Mouse (Mus musculus) spleen, adult 2 months (tissue): ENCODE results near the gene Gm17416. TPM values are rescaled to one million over a fixed set of nuclear protein-coding genes. Genes with fewer than 3 reads are reported as not detected.

Experiments used
- DNase-seq, 2 experiments: peaks; one replicate each; pipeline versions ENCODE4 v3.0.0 to v3.0.0-alpha.2; 2012 to 2021; ENCODE audit warnings: low spot score in 2 of 2, low read depth in 1 of 2
- H3K27ac ChIP-seq: fragments of 200-500 bp; 2 replicates; pipeline ENCODE4 v1.5.1; 2012; ENCODE audit warnings: low read length, inconsistent platforms; ENCODE audit not compliant: insufficient read depth
- H3K27me3 ChIP-seq: fragments of 200-500 bp; 2 replicates; pipeline ENCODE4 v1.6.1; 2012; ENCODE audit warnings: mild to moderate bottlenecking, moderate library complexity, low read length, inconsistent platforms; ENCODE audit not compliant: control insufficient read depth, insufficient read depth
- H3K36me3 ChIP-seq: fragments of 200-500 bp; 2 replicates; pipeline ENCODE4 v1.6.1; 2012; ENCODE audit warnings: mild to moderate bottlenecking, low read length, inconsistent platforms; ENCODE audit not compliant: control insufficient read depth, insufficient read depth
- H3K4me1 ChIP-seq: fragments of 200-500 bp; 2 replicates; pipeline ENCODE4 v1.6.1; 2011; ENCODE audit warnings: inconsistent platforms; ENCODE audit not compliant: control insufficient read depth, insufficient read depth, insufficient read length
- H3K4me3 ChIP-seq: fragments of 200-500 bp; 2 replicates; pipeline ENCODE4 v1.5.1; 2011; ENCODE audit warnings: mild to moderate bottlenecking, inconsistent platforms; ENCODE audit not compliant: insufficient read depth, insufficient read length; ENCODE audit errors: extremely low read depth
- CTCF ChIP-seq: fragments of 200-500 bp; IDR thresholded peaks from 2 replicates; pipeline ENCODE4 v1.5.1; 2011; ENCODE audit warnings: mild to moderate bottlenecking, inconsistent platforms; ENCODE audit not compliant: insufficient read depth, insufficient read length, insufficient replicate concordance; ENCODE audit errors: extremely low read depth
- POLR2A ChIP-seq: fragments of 200-500 bp; IDR thresholded peaks from 2 replicates; pipeline ENCODE4 v1.6.1; 2011; ENCODE audit warnings: low read depth, low read length, inconsistent platforms
- WGBS: fragments of 180-500 bp; shearing (Covaris S2); methylation state at CpG from one replicate; pipeline ENCODE4 v1.1.7; 2018; 5-methylcytosine and 5-hydroxymethylcytosine counted together
- polyA plus RNA-seq: library from polyadenylated mRNA; depleted of rRNA; stranded (reverse); fragments of >200 nt; gene quantifications from 2 replicates; pipeline ENCODE4 v1.2.3, GENCODE M21; 2012; rRNA removed

The Gm17416 gene
- not detected in 2 replicates for polyA plus RNA-seq

DNA sequence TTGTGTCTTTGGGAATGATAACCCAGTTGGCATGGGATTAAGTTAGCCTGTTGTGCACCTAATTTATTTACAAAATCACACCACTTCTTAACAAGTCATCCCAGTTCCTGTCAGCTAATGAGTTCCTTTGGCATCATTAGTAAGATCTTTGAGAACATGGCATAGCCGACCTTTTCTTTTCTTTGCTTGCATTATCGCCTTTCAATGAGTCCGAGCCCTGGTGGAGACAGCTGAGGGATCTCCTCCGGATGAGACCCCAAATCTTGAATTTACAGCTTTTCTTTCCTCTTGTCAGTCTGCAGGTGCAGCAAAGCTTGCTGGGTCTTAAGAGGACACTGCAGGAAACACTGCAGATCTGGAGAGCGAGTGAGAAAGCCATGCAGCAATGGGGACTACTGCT, at the start of gene Gm17416:
Gm17416 (plus strand) TSS at position 301 of the 400 bp plus-strand sequence.
- Histone ChIP-seq H3K4me3 (no peak within 1 kb of the TSS), H3K27me3 (no peaks in the 10 kb centered on the region)

DNA sequence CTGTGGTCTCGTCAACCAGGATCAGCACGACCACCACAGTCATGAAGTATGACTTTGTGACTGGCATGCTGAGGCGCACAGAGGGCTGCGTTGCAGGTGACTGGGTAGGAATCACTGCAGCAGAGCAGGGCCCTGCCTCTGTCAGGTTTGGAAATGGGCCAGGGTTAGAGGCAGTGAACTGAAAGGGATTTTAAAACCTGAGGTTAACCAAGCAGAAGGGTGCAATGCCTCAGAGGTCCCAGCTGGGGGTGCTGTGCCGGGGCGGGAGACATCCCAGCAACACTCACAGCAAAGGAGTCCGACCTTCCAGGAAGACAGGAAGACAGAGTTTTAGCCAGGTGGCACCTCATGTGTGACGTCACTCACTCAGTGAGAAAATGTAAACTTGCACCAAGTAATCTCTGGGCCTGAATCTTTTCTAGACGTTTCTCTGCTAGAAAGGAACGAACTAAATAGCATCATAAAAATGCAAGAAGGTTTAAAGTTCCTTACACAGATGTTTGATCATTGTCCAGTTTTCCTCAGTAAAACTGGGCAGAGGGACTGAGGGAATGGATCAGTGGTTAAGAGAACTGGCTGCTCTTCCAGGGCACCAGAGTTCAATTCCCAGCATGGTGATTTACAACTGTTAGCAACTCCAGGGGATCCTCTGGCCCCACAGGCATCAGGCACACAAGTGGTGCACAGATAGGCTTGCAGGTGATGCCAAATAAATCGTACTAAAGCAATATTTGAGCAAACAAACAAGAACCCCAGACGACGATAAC, 29.0 kb upstream of the Gm17416 start, which contains the start of gene Defb29:
Defb29 (minus strand) TSS at position 155 of the 767 bp plus-strand sequence.
- Histone ChIP-seq H3K27me3 (no peaks in the 10 kb centered on the region), H3K4me3 (no peak within 1 kb of the TSS), H3K36me3 (no peaks in the 10 kb centered on the region), H3K27ac (no peak within 1 kb of the TSS), H3K4me1 (no peaks in the 10 kb centered on the region)
- TF ChIP-seq CTCF (no peak), POLR2A (no peak)
- no peak for DNase-seq
- 63% methylated on average over 13 of the region's 13 CpGs for WGBS

More for the DNA sequence above, at the start of gene Gm17416:
- WGBS, result 82% methylated on average over 5 of the region's 5 CpGs
- no peak for TF ChIP-seq POLR2A
- no peak for TF ChIP-seq CTCF
- Histone ChIP-seq H3K27ac (no peak within 1 kb of the TSS), H3K4me1 (no peaks in the 10 kb centered on the region), H3K36me3 (no peaks in the 10 kb centered on the region)
- no peak for DNase-seq

DNA sequence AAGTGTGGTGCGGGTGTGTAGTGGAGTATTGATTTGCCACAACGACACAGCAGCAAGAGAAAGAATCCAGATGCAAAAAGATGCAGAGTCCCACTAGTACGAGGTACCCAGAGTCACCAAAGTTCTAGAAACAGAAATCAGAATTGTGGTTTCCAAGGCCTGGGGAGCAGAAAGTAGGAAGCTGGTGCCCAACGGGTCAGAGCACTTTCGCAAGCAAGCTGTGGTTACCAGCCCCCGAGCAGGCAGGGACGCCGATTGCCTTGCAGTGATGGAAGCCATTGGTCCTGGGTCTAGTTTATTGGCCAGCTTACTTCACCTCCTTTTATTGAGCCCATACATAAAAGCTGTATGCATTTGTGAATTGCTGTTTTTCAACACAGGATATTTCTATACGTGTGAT, 27.2 kb upstream of the Gm17416 start:
- Histone ChIP-seq H3K4me1 (no peaks in the 10 kb centered on the region), H3K27ac (no peak overlapping the region), H3K36me3 (no peaks in the 10 kb centered on the region), H3K4me3 (no peak overlapping the region), H3K27me3 (no peaks in the 10 kb centered on the region)
- TF ChIP-seq CTCF, result no peak
- no peak for TF ChIP-seq POLR2A
- WGBS, result 29% methylated on average over 9 of the region's 9 CpGs
- DNase-seq, result no peak

DNA sequence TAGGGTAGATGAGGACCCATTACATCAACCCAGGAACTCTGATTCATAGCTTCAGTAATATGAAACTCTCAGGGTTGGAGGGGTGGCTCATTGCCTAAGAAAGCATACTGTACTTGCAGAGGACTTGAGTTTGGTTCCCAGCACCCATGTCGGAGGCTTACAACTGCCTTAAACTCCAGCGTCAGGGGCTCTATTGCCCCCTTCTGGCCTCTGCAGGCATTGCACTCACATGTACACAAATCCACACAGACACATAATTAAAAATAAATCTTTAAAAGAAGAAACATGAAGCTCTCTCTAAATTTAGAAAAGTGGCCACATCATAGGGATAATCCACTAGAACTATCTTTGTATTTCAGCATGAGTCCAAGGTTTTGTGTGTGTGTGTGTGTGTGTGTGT, 26.2 kb upstream of the Gm17416 start:
- H3K4me3 ChIP-seq, result no peak overlapping the region
- 81% methylated on average over 2 of the region's 2 CpGs for WGBS
- TF ChIP-seq CTCF, result no peak
- TF ChIP-seq POLR2A, result no peak
- no peaks in the 10 kb centered on the region for H3K4me1 ChIP-seq
- no peak overlapping the region for H3K27ac ChIP-seq
- H3K27me3 ChIP-seq, result no peaks in the 10 kb centered on the region
- no peaks in the 10 kb centered on the region for H3K36me3 ChIP-seq
- DNase-seq, result no peak

DNA sequence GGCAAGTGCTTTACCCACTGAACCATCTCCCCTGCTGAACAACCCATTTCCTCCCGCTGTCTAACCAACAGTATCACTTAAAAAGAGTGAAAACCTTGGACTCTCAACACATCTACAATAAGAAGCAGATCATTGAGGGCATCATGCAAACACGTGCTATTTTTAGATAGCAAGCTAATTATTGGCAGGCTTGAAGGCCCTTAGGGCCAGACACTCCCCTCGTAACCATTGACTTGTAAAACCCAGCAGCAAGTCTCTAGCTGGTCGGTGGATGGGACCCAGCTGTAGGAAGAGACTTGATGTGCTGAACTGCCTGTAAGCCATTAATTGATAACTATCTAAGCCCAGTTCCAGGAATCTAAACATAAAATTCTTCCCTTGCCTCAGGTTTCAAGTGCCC, 25.7 kb upstream of the Gm17416 start:
- Histone ChIP-seq H3K36me3 (no peaks in the 10 kb centered on the region), H3K27ac (no peak overlapping the region), H3K4me3 (no peak overlapping the region), H3K4me1 (no peaks in the 10 kb centered on the region), H3K27me3 (no peaks in the 10 kb centered on the region)
- WGBS, result 83% methylated on average over 4 of the region's 4 CpGs
- DNase-seq, result no peak
- no peak for TF ChIP-seq CTCF

DNA sequence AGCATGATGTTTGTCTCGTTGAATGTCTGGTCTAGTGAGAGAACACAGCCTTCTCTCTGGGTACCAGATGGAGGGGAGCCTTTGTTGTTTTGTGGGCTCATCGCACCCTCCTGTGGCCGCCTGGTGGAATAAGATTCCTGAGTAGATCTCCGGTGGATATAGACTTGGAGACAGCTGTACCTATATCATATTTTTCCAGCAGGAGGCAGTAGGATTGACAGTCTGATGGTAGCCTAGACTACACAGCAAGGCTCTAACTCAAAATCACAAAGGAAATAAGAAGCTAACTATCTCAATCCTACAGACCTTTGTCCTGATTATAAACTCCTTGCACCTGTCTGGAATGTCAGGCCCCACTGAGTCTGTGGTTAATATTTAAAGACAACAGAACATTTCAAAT, 24.4 kb upstream of the Gm17416 start:
- H3K4me1 ChIP-seq, result no peaks in the 10 kb centered on the region
- no peak for TF ChIP-seq POLR2A
- H3K4me3 ChIP-seq, result no peak overlapping the region
- no peaks in the 10 kb centered on the region for H3K36me3 ChIP-seq
- H3K27ac ChIP-seq, result no peak overlapping the region
- WGBS, result 11% methylated on average over 4 of the region's 4 CpGs
- no peaks in the 10 kb centered on the region for H3K27me3 ChIP-seq
- DNase-seq, result no peak

DNA sequence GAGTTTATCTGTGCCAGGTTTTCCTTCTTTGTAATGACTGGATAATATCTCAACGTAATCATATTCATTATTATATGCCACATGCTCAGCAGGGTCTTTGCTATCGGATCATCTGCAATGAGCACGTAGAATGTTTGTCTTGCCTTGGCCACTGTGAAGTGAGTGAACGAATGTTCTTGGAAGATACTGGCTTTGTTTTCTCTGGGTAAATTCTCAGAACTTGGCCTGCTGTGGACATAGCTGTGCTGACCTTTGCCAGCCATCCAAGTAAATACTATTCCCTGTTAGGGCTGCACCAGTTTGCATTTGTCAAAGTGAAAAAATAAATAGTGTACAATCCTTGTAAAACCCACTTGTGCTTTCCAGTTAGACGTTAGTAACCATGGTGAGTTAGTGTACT, 21.0 kb upstream of the Gm17416 start:
- H3K4me1 ChIP-seq, result no peaks in the 10 kb centered on the region
- DNase-seq, result no peak
- H3K27ac ChIP-seq, result no peak overlapping the region
- 80% methylated on average over 5 of the region's 5 CpGs for WGBS
- no peak overlapping the region for H3K4me3 ChIP-seq
- no peak for TF ChIP-seq CTCF
- TF ChIP-seq POLR2A, result no peak
- no peaks in the 10 kb centered on the region for H3K27me3 ChIP-seq
- H3K36me3 ChIP-seq, result no peaks in the 10 kb centered on the region
